17 mouse cellular contexts compared by ENCODE assay signal in genomic region chr1:179047931-179048596, GRCm38 (mm10).
"Had no signal": no experiment of that assay in that cellular context is flagged by ENCODE, and none has a peak within 500 bp of the region (broad histone marks: within the 10 kb centered on the region; RNA-seq: fewer than 3 reads in every experiment).

No protein-coding gene starts in this region.

- DNase-seq: kidney, postnatal 36 days; layer of hippocampus, adult 9-11 months; left cerebral cortex, postnatal 4 days; lung, embryonic 14.5 days; lung, postnatal 10 days; lung, postnatal 4 days; midbrain, embryonic 14.5 days; retina, postnatal 1 day; right cerebral cortex, postnatal 4 days; spleen, adult 18-20 months; thymus, adult 18-20 months; thymus, postnatal 14 days had no signal

- H3K36me3 ChIP-seq: limb, embryonic 15.5 days; liver, embryonic 12.5 days; midbrain, embryonic 10.5 days; neural tube, embryonic 12.5 days had no signal

- H3K4me1 ChIP-seq: liver, embryonic 12.5 days had no signal

- H3K4me3 ChIP-seq: limb, embryonic 15.5 days; liver, embryonic 12.5 days; midbrain, embryonic 10.5 days; neural tube, embryonic 12.5 days had no signal

- H3K9me3 ChIP-seq: limb, embryonic 15.5 days; liver, embryonic 12.5 days; midbrain, embryonic 10.5 days; neural tube, embryonic 12.5 days had no signal

- H3K27me3 ChIP-seq: limb, embryonic 15.5 days; liver, embryonic 12.5 days; neural tube, embryonic 12.5 days had no signal

- H3K4me2 ChIP-seq: limb, embryonic 15.5 days; liver, embryonic 12.5 days; lung, embryonic 14.5 days; neural tube, embryonic 12.5 days had no signal

- H3K9ac ChIP-seq: limb, embryonic 15.5 days; liver, embryonic 12.5 days; lung, embryonic 14.5 days; neural tube, embryonic 12.5 days had no signal

- ATAC-seq: liver, embryonic 12.5 days had no signal

- H3K27ac ChIP-seq: kidney, postnatal 0 days; limb, embryonic 15.5 days; liver, embryonic 12.5 days; midbrain, embryonic 10.5 days; neural tube, embryonic 12.5 days had no signal
